Mouse (Mus musculus) telencephalon, adult 2 months (tissue): ENCODE results near the gene Tmc8.
"Not testable (repeated sequence)": the region's sequence is repeated elsewhere in the genome, so short reads cannot be mapped to it uniquely, and the experiment has no call there.

Experiments
- DNase-seq: peaks from one replicate; pipeline ENCODE4 v3.0.0-alpha.2; 2011; ENCODE audit warnings: low read depth, low spot score

Gene Tmc8

GRCm38 (mm10) chr11:117772352-117772751 is 9.5 kb upstream of the Tmc8 start:
- no peak for DNase-seq

GRCm38 (mm10) chr11:117774925-117775324 is 7.0 kb upstream of the Tmc8 start:
- DNase-seq = no peak

- DNase-seq = no peak
Measured at GRCm38 (mm10) chr11:117775540-117775939, 6.3 kb upstream of the Tmc8 start.

- DNase-seq = no peak
Measured at GRCm38 (mm10) chr11:117776085-117776792, 5.6 kb upstream of the Tmc8 start.

- no peak for DNase-seq
Measured at GRCm38 (mm10) chr11:117777111-117777510, 4.8 kb upstream of the Tmc8 start.

- no peak for DNase-seq
Measured at GRCm38 (mm10) chr11:117778031-117778430, 3.8 kb upstream of the Tmc8 start.

- no peak for DNase-seq
Measured at GRCm38 (mm10) chr11:117778851-117779433, 2.9 kb upstream of the Tmc8 start.

- DNase-seq = peak; percentile 56
Measured at GRCm38 (mm10) chr11:117779434-117780198, 2.3 kb upstream of the Tmc8 start.

- DNase-seq = no peak
Measured at GRCm38 (mm10) chr11:117780199-117780515, 1.7 kb upstream of the Tmc8 start.

- no peak for DNase-seq
Measured at GRCm38 (mm10) chr11:117780582-117781111, 1.2 kb upstream of the Tmc8 start.

GRCm38 (mm10) chr11:117781199-117781821 is 566 bp upstream of the Tmc8 start:
- DNase-seq = no peak

GRCm38 (mm10) chr11:117782705-117783034 is 794 bp downstream of the Tmc8 start:
- DNase-seq = no peak

GRCm38 (mm10) chr11:117783089-117783488 is 1.2 kb downstream of the Tmc8 start:
- DNase-seq = no peak

- no peak for DNase-seq
Measured at GRCm38 (mm10) chr11:117783683-117784309, 1.9 kb downstream of the Tmc8 start.

GRCm38 (mm10) chr11:117786294-117786693 is 4.4 kb downstream of the Tmc8 start:
- DNase-seq = no peak

GRCm38 (mm10) chr11:117788481-117788880 is 6.6 kb downstream of the Tmc8 start:
- not testable (repeated sequence) for DNase-seq

- DNase-seq = no peak
Measured at GRCm38 (mm10) chr11:117790286-117790685, 8.4 kb downstream of the Tmc8 start.

- DNase-seq = no peak
Measured at GRCm38 (mm10) chr11:117790703-117791440, 9.0 kb downstream of the Tmc8 start.

GRCm38 (mm10) chr11:117791441-117791761 is 9.5 kb downstream of the Tmc8 start:
- no peak for DNase-seq

- DNase-seq = no peak
Measured at GRCm38 (mm10) chr11:117792281-117792888, 10.5 kb downstream of the Tmc8 start.

GRCm38 (mm10) chr11:117794035-117794551 is 12.2 kb downstream of the Tmc8 start:
- DNase-seq = no peak
